Mouse (Mus musculus): ENCODE measurements around the gene Tuba1c.

- TF ChIP-seq GABPA (IDR thresholded peaks at IDR 0.05; ENCODE audit: low read depth, low read length) (no peak), USF2 (IDR thresholded peaks at IDR 0.05; ENCODE audit: borderline replicate concordance in 1 of 2, insufficient read depth in 1 of 2, low read depth in 1 of 2, low read length in 2 of 2) (no peak), CTCF (IDR thresholded peaks at IDR 0.05 in 2 of 3, conservative IDR thresholded peaks at IDR 0.05 in 1 of 3; ENCODE audit: control insufficient read depth in 1 of 3, insufficient read depth in 1 of 3, low read depth in 2 of 3, low read length in 3 of 3, poor library complexity in 1 of 3, severe bottlenecking in 1 of 3) (no peak), HCFC1 (IDR thresholded peaks at IDR 0.05; ENCODE audit: low read depth, low read length) (no peak), POLR2A (IDR thresholded peaks at IDR 0.05; ENCODE audit: control insufficient read depth in 1 of 2, insufficient read depth in 1 of 2, low read depth in 1 of 2, low read length in 2 of 2, poor library complexity in 1 of 2) (no peak), ZNF384 (IDR thresholded peaks at IDR 0.05; ENCODE audit: low read depth, low read length) (peak; percentile 73), SIN3A (IDR thresholded peaks at IDR 0.05; ENCODE audit: low read length) (no peak), RAD21 (IDR thresholded peaks at IDR 0.05; ENCODE audit: low read depth, low read length) (no peak), POLR2AphosphoS5 (IDR thresholded peaks at IDR 0.05; ENCODE audit: borderline replicate concordance, low read depth, low read length) (no peak), EP300 (IDR thresholded peaks at IDR 0.05; ENCODE audit: low read depth in 1 of 2, low read length in 2 of 2) (no peak)
These were observed 17.7 kb upstream of the Tuba1c start for GRCm38 (mm10) chr15:99011946-99012345.
